Mouse (Mus musculus) heart, embryonic 16.5 days (tissue): ENCODE results near the gene Fam120c. TPM values are rescaled to one million over a fixed set of nuclear protein-coding genes. Genes with fewer than 3 reads are reported as not detected.
"Not testable (repeated sequence)": the region's sequence is repeated elsewhere in the genome, so short reads cannot be mapped to it uniquely, and the experiment has no call there.

Source experiments
- ATAC-seq: fragments of 200-750 bp; cut with Nextera tagmentation; replicated peaks from 2 replicates; pipeline ENCODE4 v1.8.0; 2017; ENCODE audit warnings: moderate number of reproducible peaks; ENCODE audit not compliant: insufficient read depth, low FRiP score; ENCODE audit errors: extremely low read depth
- H3K27ac ChIP-seq: fragments of 300-500 bp; sonication (generic); 2 replicates; pipeline ENCODE4 v1.5.1; 2014; ENCODE audit warnings: mild to moderate bottlenecking, low read length, control low read depth, moderate library complexity
- H3K27me3 ChIP-seq: fragments of 300-500 bp; sonication (generic); 2 replicates; pipeline ENCODE4 v1.6.1; 2014; ENCODE audit warnings: low read length, mixed read lengths; ENCODE audit not compliant: control insufficient read depth, insufficient read depth
- H3K36me3 ChIP-seq: fragments of 300-500 bp; sonication (generic); 2 replicates; pipeline ENCODE4 v1.6.1; 2014; ENCODE audit not compliant: control insufficient read depth, insufficient read depth
- H3K4me1 ChIP-seq: fragments of 300-500 bp; sonication (generic); 2 replicates; pipeline ENCODE4 v1.6.1; 2014; ENCODE audit warnings: low read length, mixed read lengths; ENCODE audit not compliant: control insufficient read depth, insufficient read depth
- H3K4me2 ChIP-seq: fragments of 300-500 bp; sonication (generic); 2 replicates; pipeline ENCODE4 v1.6.1; 2014; ENCODE audit warnings: low read depth, mild to moderate bottlenecking, control low read depth, low read length
- H3K4me3 ChIP-seq: fragments of 300-500 bp; sonication (generic); 2 replicates; pipeline ENCODE4 v1.5.1; 2014; ENCODE audit warnings: mild to moderate bottlenecking, control low read depth, low read length
- H3K9ac ChIP-seq: fragments of 300-500 bp; sonication (generic); 2 replicates; pipeline ENCODE4 v1.6.1; 2014; ENCODE audit warnings: low read length, control low read depth
- H3K9me3 ChIP-seq: fragments of 300-500 bp; sonication (generic); replicated peaks from 2 replicates; pipeline ENCODE4 v1.6.1; 2016; ENCODE audit warnings: low read length; ENCODE audit not compliant: control insufficient read depth
- WGBS: fragments of 180-500 bp; shearing (Covaris S2); extraction: QIAGEN DNeasy Blood & Tissue Kit; methylation state at CpG from one replicate; pipeline ENCODE4 v1.1.7; 2014; 5-methylcytosine and 5-hydroxymethylcytosine counted together
- polyA plus RNA-seq: library from polyadenylated mRNA; unstranded; fragments of >200 nt; fragmentation: Nextera tagmentation; extraction: Ambion mirVana; gene quantifications from 2 replicates; pipeline ENCODE4 v1.2.1, GENCODE M21; 2015

Fam120c gene
- polyA plus RNA-seq, 1 experiment from 2014 or later = 3.2 TPM

DNA sequence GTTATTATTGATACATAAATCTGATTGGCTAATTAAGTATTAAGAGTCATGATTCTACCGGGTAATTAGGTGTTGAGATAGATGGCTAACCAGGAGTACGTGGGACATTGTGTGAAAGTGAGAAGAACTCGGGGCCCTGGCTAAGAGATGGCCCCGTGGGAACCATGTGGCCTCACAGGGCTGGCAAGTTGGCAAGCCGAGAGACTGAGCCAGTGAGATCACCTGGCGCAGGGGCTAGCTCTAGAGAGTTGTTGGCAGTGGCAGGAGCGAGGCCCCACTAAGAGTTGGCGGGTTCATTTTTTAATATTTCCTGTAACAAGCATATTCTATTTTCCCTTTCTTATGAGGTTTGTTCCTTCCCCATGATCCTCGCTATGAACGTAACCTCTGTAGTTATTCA lies 74.8 kb downstream of the Fam120c start:
- no peaks in the 10 kb centered on the region for H3K9me3 ChIP-seq
- no peak overlapping the region for H3K4me2 ChIP-seq
- no peak for ATAC-seq
- H3K36me3 ChIP-seq = no peaks in the 10 kb centered on the region
- no peak overlapping the region for H3K9ac ChIP-seq
- H3K4me1 ChIP-seq = no peaks in the 10 kb centered on the region
- WGBS = 91% methylated on average over 10 of the region's 10 CpGs
- no peak overlapping the region for H3K27ac ChIP-seq
- no peaks in the 10 kb centered on the region for H3K27me3 ChIP-seq
- H3K4me3 ChIP-seq = no peak overlapping the region

DNA sequence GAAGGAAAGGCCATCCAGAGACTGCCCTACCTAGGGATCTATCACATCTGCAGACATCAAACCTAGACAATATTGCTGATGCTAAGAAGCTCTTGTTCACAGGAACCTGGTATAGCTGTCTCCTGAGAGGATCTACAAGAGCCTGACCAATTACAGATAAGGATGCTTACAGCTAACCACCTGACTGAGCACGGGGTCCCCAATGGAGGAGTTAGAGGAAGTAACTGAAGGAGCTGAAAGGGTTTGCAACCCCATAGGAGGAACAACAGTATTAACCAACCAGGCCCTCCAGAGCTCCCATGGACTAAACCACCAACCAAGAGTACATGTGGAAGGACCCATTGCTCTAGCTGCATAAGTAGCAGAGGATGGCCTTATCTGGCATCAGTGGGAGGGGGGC lies 76.8 kb downstream of the Fam120c start:
- Histone ChIP-seq H3K4me3 (no peak overlapping the region), H3K4me2 (no peak overlapping the region), H3K27me3 (no peaks in the 10 kb centered on the region), H3K9me3 (no peaks in the 10 kb centered on the region), H3K4me1 (no peaks in the 10 kb centered on the region), H3K9ac (no peak overlapping the region), H3K36me3 (no peaks in the 10 kb centered on the region), H3K27ac (no peak overlapping the region)
- WGBS = 85% methylated on average over 1 of the region's 1 CpGs
- ATAC-seq = no peak

DNA sequence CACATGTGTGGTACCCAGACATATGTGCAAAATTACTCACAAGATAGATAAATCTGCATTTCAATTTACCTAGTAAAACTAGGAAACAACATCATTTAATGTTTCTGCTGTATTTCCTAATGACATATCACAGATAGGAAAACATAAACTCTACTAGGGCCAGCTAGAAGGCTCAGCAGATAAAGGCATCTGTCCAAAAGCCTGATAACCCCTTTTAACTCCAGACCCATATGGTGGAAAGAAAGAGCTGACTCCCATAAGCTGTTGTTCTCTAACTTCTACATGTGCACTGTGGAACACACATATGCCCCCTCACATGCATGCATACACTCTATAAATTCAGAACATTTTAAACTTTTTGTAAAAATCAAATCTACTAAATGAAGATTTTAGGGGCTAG lies 99.7 kb downstream of the Fam120c start:
- no peaks in the 10 kb centered on the region for H3K9me3 ChIP-seq
- H3K4me3 ChIP-seq = no peak overlapping the region
- no peaks in the 10 kb centered on the region for H3K4me1 ChIP-seq
- no peak overlapping the region for H3K4me2 ChIP-seq
- no peak for ATAC-seq
- no peak overlapping the region for H3K27ac ChIP-seq
- no peak overlapping the region for H3K9ac ChIP-seq
- no peaks in the 10 kb centered on the region for H3K36me3 ChIP-seq
- no peaks in the 10 kb centered on the region for H3K27me3 ChIP-seq

DNA sequence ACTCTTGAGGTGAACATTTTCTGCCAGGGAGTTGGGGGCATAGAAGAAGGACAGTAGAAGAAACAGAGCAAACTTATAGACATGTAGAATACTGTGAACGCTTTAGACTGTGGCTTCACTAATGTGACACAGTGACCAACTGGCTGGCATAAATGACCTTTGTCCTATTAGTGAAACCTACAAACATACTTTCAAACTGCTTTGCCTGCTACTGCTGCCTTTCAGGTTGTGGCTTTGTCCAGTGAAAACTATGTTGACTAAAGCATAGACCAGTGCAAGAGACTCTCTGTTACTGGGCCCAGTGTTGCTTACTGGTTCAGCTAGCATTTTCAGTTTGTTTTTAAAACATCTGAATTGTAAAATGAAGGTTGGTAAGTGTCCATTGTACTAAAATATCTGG lies 100.2 kb downstream of the Fam120c start:
- 95% methylated on average over 1 of the region's 1 CpGs for WGBS
- no peaks in the 10 kb centered on the region for H3K4me1 ChIP-seq
- no peaks in the 10 kb centered on the region for H3K27me3 ChIP-seq
- no peak overlapping the region for H3K4me3 ChIP-seq
- no peaks in the 10 kb centered on the region for H3K9me3 ChIP-seq
- no peaks in the 10 kb centered on the region for H3K36me3 ChIP-seq
- no peak overlapping the region for H3K9ac ChIP-seq
- no peak for ATAC-seq
- no peak overlapping the region for H3K4me2 ChIP-seq
- no peak overlapping the region for H3K27ac ChIP-seq

DNA sequence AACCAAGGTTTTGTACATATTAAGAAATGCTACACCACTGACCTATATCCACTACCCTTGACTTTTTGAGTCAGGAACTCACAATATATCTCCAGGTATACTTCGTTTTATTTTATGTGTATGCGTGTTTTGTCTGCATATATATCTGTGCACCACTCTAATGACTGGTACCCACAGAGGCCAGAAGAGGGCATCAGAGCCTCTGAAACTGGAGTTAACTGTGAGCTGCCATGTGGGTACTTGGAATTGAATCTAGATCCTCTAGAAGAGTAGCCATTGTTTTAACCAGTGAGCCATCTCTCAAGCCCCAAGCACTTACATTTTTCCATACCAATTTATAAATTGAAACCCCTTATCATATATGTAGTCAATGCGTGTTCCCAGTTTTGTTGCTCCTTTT lies 144.2 kb downstream of the Fam120c start:
- Histone ChIP-seq H3K27me3 (no peaks in the 10 kb centered on the region), H3K4me2 (no peak overlapping the region), H3K4me3 (no peak overlapping the region), H3K9ac (no peak overlapping the region), H3K4me1 (no peaks in the 10 kb centered on the region), H3K36me3 (no peaks in the 10 kb centered on the region), H3K9me3 (no peaks in the 10 kb centered on the region), H3K27ac (no peak overlapping the region)
- ATAC-seq = no peak
- 77% methylated on average over 3 of the region's 3 CpGs for WGBS

DNA sequence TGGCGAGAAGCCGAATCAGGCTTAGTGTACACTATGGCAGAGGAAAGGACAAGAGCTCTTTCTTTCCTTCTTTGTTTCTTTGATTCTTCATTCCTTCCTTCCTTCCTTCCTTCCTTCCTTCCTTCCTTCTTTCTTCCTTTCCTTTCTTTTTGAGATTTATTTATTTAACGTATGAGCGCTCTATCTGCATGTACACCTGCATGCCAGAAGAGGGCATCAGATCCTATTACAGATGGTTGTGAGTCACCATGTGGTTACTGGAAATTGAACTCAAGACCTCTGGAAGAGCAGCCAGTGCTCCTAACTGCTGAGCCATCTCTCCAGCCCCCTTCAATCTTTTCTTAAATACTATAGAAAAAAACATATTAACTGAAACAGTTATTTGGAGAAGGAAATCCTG lies 149.3 kb downstream of the Fam120c start:
- WGBS = 91% methylated on average over 4 of the region's 4 CpGs
- not testable (repeated sequence) for H3K4me1 ChIP-seq, H3K36me3 ChIP-seq, H3K9me3 ChIP-seq, H3K4me3 ChIP-seq, H3K27ac ChIP-seq, H3K4me2 ChIP-seq, H3K9ac ChIP-seq, ATAC-seq, H3K27me3 ChIP-seq

DNA sequence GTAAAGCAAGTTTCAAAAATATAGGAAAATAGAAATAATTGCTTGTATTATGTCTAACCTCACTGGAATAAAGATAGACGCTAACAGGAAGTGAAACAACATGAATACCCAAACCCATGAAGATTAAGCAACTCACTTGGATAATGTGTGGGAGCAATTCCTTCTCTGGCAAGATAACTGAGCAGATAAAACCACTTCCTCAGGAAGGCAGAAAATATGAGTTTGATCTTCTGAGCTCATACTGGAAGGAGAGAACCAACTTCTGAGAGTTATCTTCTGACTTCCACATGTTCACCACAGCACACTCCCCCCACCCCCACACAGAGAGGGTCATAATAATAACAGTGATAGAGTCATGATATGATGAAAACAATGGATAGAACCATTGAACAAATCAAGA lies 152.6 kb downstream of the Fam120c start:
- Histone ChIP-seq H3K4me1 (no peaks in the 10 kb centered on the region), H3K36me3 (no peaks in the 10 kb centered on the region), H3K27ac (no peak overlapping the region), H3K9ac (no peak overlapping the region), H3K9me3 (no peaks in the 10 kb centered on the region), H3K4me3 (no peak overlapping the region), H3K4me2 (no peak overlapping the region), H3K27me3 (no peaks in the 10 kb centered on the region)
- no peak for ATAC-seq
- WGBS = 64% methylated on average over 1 of the region's 1 CpGs

DNA sequence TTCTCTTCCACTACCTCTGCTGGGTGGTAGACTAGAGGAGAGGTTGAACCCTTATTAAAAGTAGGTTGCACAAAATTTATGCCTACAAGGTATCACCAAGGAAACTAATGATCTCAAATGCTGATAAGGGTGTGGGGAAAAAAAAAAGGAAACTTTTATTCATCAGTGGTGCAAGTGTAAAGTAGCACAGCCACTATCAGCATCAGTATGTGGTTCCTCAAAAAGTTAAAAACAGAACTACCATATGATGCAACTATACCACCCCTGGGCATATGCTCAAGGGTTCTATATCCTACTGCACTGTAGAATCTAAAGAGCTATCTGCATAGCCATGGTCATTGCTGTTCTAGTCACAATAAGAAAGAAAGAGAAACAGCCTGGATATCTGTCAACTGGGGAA lies 164.6 kb downstream of the Fam120c start:
- H3K4me3 ChIP-seq = no peak overlapping the region
- no peak overlapping the region for H3K9ac ChIP-seq
- no peaks in the 10 kb centered on the region for H3K27me3 ChIP-seq
- no peak overlapping the region for H3K27ac ChIP-seq
- no peaks in the 10 kb centered on the region for H3K9me3 ChIP-seq
- no peaks in the 10 kb centered on the region for H3K4me1 ChIP-seq
- no peaks in the 10 kb centered on the region for H3K36me3 ChIP-seq
- no peak overlapping the region for H3K4me2 ChIP-seq
- ATAC-seq = no peak

DNA sequence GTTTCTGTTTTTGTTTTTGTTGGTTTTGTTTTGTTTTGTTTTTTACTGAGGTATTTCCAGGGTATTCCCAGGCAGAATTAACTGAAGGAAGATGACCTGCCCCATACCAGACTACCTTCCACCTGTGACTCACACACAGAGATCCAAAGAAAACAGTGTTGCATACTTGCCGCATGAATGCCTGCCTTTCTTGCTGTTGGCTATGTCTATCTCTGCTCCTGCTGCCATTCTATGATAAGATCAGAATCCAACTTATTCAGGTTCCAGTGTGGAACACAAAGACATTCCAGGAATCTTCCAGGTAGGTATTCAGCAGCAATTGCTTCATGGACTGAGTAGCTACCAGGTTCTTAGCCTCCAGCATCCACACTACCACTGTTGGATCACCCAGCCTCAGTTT lies 165.9 kb downstream of the Fam120c start:
- no peaks in the 10 kb centered on the region for H3K36me3 ChIP-seq
- H3K4me3 ChIP-seq = no peak overlapping the region
- no peak for ATAC-seq
- H3K4me2 ChIP-seq = no peak overlapping the region
- WGBS = 71% methylated on average over 1 of the region's 1 CpGs
- H3K9me3 ChIP-seq = no peaks in the 10 kb centered on the region
- no peak overlapping the region for H3K9ac ChIP-seq
- no peaks in the 10 kb centered on the region for H3K27me3 ChIP-seq
- H3K27ac ChIP-seq = no peak overlapping the region
- no peaks in the 10 kb centered on the region for H3K4me1 ChIP-seq

DNA sequence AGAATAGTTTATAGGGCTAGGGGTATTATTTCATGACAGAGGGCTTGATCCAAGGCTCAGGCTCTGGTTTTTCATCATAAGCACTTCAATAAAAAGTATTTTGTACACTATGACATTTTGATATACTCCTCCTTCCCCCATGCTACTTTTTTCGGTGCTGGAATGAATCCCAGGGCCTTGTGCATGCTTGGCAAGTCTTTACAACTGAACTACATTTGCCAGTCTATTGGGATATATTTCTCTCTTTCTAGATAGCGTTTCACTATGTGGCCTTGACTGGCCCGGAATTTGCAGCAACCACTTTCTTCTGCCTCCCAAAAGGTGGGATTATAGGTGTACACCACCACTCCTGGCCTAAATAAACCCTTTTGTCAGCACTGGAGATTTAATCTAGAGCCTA lies 169.1 kb downstream of the Fam120c start:
- no peak for ATAC-seq
- 72% methylated on average over 3 of the region's 3 CpGs for WGBS
- Histone ChIP-seq H3K27me3 (no peaks in the 10 kb centered on the region), H3K27ac (no peak overlapping the region), H3K9me3 (no peaks in the 10 kb centered on the region), H3K4me3 (no peak overlapping the region), H3K4me2 (no peak overlapping the region), H3K36me3 (no peaks in the 10 kb centered on the region), H3K4me1 (no peaks in the 10 kb centered on the region), H3K9ac (no peak overlapping the region)
